Mouse (Mus musculus) bone marrow, adult 2 months (tissue): ENCODE measurements around the gene Plekhh3. TPM values are rescaled to one million over a fixed set of nuclear protein-coding genes. Genes with fewer than 3 reads are reported as not detected.

Experiments
- H3K27ac ChIP-seq: fragments of 200-500 bp; 2 replicates; pipeline ENCODE4 v1.5.1; 2012; ENCODE audit warnings: low read depth, mild to moderate bottlenecking, control low read depth, inconsistent platforms, low read length; ENCODE audit not compliant: control insufficient read depth, poor library complexity, insufficient read depth
- H3K4me1 ChIP-seq: fragments of 200-500 bp; 2 replicates; pipeline ENCODE4 v1.6.1; 2011; ENCODE audit warnings: low read length; ENCODE audit not compliant: control insufficient read depth, insufficient read depth
- H3K4me3 ChIP-seq: fragments of 200-500 bp; replicated peaks from 2 replicates; pipeline ENCODE3; 2011; ENCODE audit warnings: mild to moderate bottlenecking, low read depth, low read length, control low read depth; ENCODE audit not compliant: control insufficient read depth
- CTCF ChIP-seq: fragments of 200-500 bp; IDR thresholded peaks from 2 replicates; pipeline ENCODE4 v1.5.1; 2011; ENCODE audit warnings: low read length, control low read depth; ENCODE audit not compliant: control insufficient read depth, insufficient read depth
- POLR2A ChIP-seq: fragments of 200-500 bp; IDR thresholded peaks from 2 replicates; pipeline ENCODE4 v1.6.1; 2011; ENCODE audit warnings: low read depth, mild to moderate bottlenecking, control low read depth, low read length, borderline replicate concordance; ENCODE audit not compliant: control insufficient read depth
- WGBS: fragments of 180-500 bp; shearing (Covaris S2); methylation state at CpG from one replicate; pipeline ENCODE4 v1.1.7; 2018; 5-methylcytosine and 5-hydroxymethylcytosine counted together
- polyA plus RNA-seq: library from polyadenylated mRNA; stranded (reverse); fragments of >200 nt; gene quantifications from 2 replicates; pipeline ENCODE4 v1.2.4, GENCODE M21; 2011; ENCODE audit warnings: low replicate concordance; ENCODE audit not compliant: missing spikeins, insufficient read depth, insufficient read length

The Plekhh3 gene
- 2.0 and 2.1 TPM in 2 replicates for polyA plus RNA-seq

DNA sequence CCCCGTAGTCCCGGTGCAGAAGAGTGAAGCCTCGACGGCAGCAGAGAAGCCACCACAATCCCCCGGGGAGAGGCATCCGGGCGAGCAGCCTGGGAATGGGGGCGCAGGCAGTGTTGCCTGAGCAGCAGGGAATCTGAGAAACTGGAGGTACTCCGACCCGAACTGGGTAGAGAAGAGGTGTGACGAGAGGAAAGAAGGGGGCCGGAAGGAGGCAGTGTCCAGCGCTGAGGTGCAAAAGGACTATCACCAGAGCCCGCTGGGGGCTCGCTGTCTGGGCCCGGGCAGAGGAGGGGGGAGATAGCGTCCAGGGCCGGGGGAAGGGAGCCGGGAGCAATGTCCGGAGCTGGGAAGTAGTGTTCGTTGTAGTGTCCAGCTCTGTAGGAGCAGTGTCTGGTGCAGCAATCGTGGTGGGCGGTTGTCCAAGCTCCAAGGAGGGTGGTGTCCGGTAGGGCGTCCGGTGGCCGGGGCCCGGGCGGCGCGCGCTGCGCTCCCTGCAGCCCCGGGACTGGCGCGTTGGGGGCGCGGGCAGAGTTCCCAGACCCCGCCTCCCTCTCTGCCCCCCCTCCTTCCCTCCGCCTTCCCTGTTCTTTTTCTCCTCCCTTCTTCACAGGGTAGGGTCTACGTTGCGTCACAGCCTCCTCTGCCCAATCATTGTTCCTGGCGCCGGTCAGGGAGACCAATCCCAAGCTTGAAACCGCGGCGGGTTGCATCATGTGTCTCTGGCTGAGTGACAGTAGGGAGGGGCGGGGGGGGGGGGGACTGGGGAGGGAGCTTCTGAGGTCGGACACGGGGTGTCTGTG is at the start of gene Plekhh3:
TSS of gene Plekhh3 (minus strand) at position 541 of the 800 bp plus-strand sequence.
- H3K4me3 ChIP-seq = peak within 1 kb of the TSS; percentile 68

DNA sequence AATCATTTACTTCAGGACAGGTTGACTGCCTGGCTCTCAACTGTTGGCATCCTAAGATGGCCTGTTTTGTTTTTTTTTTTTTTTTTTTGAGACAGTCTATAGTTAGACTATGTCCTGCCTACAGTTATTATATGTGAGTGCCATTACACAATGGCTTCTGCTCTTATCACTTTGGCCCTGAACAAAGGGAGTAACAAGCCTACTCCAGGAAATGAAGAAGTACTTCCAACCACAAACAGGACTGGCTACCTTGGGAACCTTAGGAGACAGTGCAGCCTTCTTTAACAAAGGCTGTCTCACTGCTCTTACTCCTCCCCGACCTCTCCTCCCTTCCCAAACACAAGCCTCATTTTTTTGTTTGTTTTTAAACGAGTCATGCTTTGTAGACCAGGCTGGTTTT is 49.7 kb upstream of the Plekhh3 start:
- no peak overlapping the region for H3K27ac ChIP-seq
- H3K4me1 ChIP-seq = no peaks in the 10 kb centered on the region; the same call in 1 of the 2 replicates
- TF ChIP-seq CTCF (no peak), POLR2A (no peak)
- H3K4me3 ChIP-seq = no peak overlapping the region
- WGBS = 53% methylated on average over 2 of the region's 2 CpGs

More for the DNA sequence above, at the start of gene Plekhh3:
- Histone ChIP-seq H3K27ac (peak within 1 kb of the TSS; percentile 14; the same call in 1 of the 2 replicates), H3K4me1 (peaks cover 2% of the 10 kb centered on the region; the same call in 1 of the 2 replicates)
- under 1% methylated on average over 50 of the region's 50 CpGs for WGBS
- TF ChIP-seq POLR2A (no peak), CTCF (no peak)

DNA sequence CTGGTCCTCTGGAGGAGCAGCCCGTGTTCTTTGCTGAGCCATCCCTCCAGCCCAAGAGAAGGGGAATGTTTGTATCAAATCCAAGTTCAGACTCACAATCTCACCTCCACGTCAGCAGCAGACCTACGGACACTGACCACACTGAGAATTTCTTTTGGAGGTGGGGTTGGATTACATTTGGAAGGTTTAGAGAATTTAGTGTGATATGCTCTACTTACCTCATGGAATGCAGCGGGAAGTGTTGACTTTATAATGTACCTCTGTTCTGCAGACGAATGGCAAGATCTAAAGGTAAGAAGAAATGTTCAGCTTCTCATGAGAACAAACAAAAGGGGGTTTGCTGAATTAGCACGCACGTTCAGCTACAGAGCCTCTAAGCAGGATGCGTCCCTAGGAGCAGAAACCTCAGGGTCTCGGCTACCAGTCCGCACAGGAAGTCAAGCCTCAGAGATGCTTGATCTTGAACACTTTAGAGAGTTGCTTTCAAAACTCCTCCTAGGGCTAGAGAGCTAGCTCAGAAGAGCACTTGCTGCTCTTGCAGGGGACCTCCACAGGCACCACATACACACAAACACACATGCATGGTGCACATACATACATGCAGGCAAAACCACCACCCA is 47.4 kb upstream of the Plekhh3 start:
- WGBS = 80% methylated on average over 10 of the region's 10 CpGs
- H3K4me1 ChIP-seq = no peaks in the 10 kb centered on the region
- no peak for TF ChIP-seq CTCF
- TF ChIP-seq POLR2A = no peak
- no peak overlapping the region for H3K4me3 ChIP-seq
- H3K27ac ChIP-seq = no peak overlapping the region

DNA sequence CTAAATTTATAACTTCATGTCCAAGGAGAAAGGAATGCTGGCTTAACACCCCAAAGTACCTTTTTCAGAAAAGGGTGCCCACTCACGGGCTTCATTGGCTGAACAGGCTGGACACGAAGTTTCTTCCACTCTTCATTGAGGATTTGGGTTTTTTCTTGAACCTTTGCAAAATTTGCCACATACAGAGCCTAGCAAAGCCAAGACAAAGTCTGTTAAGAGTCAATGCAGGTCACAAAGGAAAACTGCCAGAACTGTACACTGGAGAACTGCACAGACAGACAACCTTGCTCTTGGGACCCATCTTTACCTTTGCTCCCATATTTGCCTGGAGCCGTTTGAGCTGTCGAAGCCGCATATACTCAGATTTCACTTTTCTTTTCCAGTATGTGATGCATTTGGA is 45.8 kb upstream of the Plekhh3 start:
- TF ChIP-seq CTCF (no peak), POLR2A (no peak)
- 89% methylated on average over 5 of the region's 5 CpGs for WGBS
- Histone ChIP-seq H3K4me1 (no peaks in the 10 kb centered on the region), H3K27ac (no peak overlapping the region), H3K4me3 (no peak overlapping the region)

DNA sequence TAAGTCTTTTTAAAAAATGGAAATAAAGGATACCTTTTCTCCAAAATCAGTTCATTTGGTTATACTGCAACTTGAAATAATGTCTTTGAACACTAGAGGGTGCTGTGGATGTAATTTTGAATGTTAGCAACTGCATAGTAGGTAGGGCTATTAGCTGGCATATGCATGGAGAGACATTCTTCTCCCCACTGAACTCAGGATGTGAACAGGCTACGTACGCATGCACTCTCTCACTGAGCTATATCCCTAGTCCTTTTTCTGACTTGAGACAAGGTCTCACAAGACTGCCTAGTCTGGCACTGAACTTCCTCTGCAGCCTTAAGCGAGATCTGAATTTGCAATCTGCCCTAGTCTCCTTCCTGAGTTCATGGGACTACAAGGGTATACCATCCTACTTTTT is 40.8 kb upstream of the Plekhh3 start:
- WGBS = 48% methylated on average over 3 of the region's 3 CpGs

DNA sequence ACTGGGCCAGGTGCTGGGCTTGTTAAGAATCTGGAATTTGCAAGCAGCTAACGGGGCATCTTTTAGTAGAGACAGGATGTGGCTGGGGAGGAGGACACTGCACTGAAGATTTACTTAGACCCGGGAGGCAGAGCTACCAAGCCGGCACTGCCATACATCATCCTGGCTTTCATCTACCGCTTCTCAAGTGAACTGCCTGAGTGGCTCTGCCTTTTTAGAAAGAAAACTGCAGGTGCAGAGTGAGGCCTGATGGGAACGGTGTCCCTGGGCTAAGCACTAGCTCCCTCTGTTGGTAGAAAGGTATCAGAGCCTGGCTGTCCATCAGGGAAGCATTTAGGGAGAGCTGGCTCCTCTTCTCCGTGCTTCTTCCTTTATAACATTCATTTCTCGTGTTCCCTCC is 29.8 kb upstream of the Plekhh3 start:
- no peak overlapping the region for H3K27ac ChIP-seq
- WGBS = 47% methylated on average over 7 of the region's 7 CpGs
- H3K4me1 ChIP-seq = no peaks in the 10 kb centered on the region
- no peak overlapping the region for H3K4me3 ChIP-seq
- peak; percentile 79 for TF ChIP-seq CTCF
- TF ChIP-seq POLR2A = no peak

More for the DNA sequence above, 40.8 kb upstream of the Plekhh3 start:
- Histone ChIP-seq H3K27ac (no peak overlapping the region), H3K4me1 (no peaks in the 10 kb centered on the region), H3K4me3 (no peak overlapping the region)
- TF ChIP-seq POLR2A (no peak), CTCF (no peak)

DNA sequence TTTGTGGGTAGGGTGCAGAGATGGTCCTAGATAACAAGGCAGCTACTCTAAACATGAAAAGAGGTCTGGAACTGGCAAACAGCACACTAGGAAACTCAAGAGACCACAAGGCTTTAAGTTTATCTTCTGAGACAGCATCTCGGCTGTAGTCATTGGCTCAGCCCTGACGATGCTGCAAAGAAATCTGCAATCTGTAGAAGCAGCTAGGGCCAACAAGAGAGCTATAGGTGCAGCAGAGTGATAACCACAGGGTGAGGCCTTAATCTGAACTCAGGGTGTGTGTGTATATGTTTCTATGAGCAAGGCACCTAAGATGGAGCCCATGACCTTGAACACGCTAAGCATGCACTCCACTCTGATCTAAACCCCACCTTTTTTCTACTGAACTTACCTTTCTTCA is 28.4 kb upstream of the Plekhh3 start:
- Histone ChIP-seq H3K4me3 (no peak overlapping the region), H3K27ac (no peak overlapping the region), H3K4me1 (no peaks in the 10 kb centered on the region)
- TF ChIP-seq POLR2A (no peak), CTCF (no peak)
- 72% methylated on average over 3 of the region's 3 CpGs for WGBS

DNA sequence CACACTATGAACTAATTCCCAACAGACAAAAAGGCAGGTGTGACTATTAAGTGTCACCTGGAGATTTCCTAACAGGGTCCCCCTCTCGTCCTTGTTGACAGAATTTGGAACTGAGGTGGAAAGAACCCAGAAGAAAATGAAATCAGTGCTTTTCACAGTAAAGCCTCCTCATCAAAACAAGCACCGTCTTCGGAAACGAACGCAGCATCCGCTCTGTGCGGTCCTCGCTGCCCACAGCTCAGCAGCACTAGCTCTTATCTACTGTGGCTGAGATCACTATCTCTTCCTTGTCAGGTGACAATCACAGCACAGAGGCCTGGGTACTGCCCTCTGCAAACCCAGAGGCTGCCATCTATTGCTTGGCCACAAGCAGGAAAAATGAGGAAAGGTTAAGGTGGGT is 25.0 kb upstream of the Plekhh3 start:
- 89% methylated on average over 8 of the region's 8 CpGs for WGBS
- Histone ChIP-seq H3K4me3 (no peak overlapping the region), H3K27ac (no peak overlapping the region), H3K4me1 (no peaks in the 10 kb centered on the region)
- TF ChIP-seq CTCF (no peak), POLR2A (no peak)
